Mouse (Mus musculus) splenic B cell, adult 2 months (primary cell): ENCODE measurements around the gene D630045J12Rik.

Experiments used
- DNase-seq: peaks from one replicate; pipeline ENCODE4 v3.0.0-alpha.2; 2011; ENCODE audit warnings: low read depth, low spot score
- H3K27me3 ChIP-seq: 2 replicates; pipeline ENCODE4 v1.6.1; 2012; ENCODE audit warnings: mild to moderate bottlenecking, low read length, moderate library complexity, mixed read lengths; ENCODE audit not compliant: control insufficient read depth, poor library complexity, insufficient read depth, severe bottlenecking
- H3K36me3 ChIP-seq: 2 replicates; pipeline ENCODE4 v1.6.1; 2012; ENCODE audit warnings: mild to moderate bottlenecking, low read length, moderate library complexity, mixed read lengths; ENCODE audit not compliant: control insufficient read depth, poor library complexity, insufficient read depth, severe bottlenecking

D630045J12Rik gene

GRCm38 (mm10) chr6:38224079-38224478 is 29.7 kb downstream of the D630045J12Rik start:
- no peaks in the 10 kb centered on the region for H3K27me3 ChIP-seq
- no peaks in the 10 kb centered on the region for H3K36me3 ChIP-seq
- no peak for DNase-seq

GRCm38 (mm10) chr6:38219261-38219660 is 34.5 kb downstream of the D630045J12Rik start:
- no peaks in the 10 kb centered on the region for H3K36me3 ChIP-seq
- DNase-seq: no peak
- no peaks in the 10 kb centered on the region for H3K27me3 ChIP-seq

- DNase-seq: no peak
- H3K27me3 ChIP-seq: no peaks in the 10 kb centered on the region
- H3K36me3 ChIP-seq: no peaks in the 10 kb centered on the region
Observed at GRCm38 (mm10) chr6:38215448-38216110, 38.2 kb downstream of the D630045J12Rik start.

GRCm38 (mm10) chr6:38207621-38208020 is 46.2 kb downstream of the D630045J12Rik start:
- DNase-seq: no peak
- Histone ChIP-seq H3K27me3 (no peaks in the 10 kb centered on the region), H3K36me3 (no peaks in the 10 kb centered on the region)

- Histone ChIP-seq H3K27me3 (no peaks in the 10 kb centered on the region), H3K36me3 (no peaks in the 10 kb centered on the region)
- no peak for DNase-seq
Observed at GRCm38 (mm10) chr6:38206941-38207531, 46.8 kb downstream of the D630045J12Rik start.

- no peaks in the 10 kb centered on the region for H3K27me3 ChIP-seq
- H3K36me3 ChIP-seq: no peaks in the 10 kb centered on the region
- no peak for DNase-seq
Observed at GRCm38 (mm10) chr6:38205375-38205774, 48.4 kb downstream of the D630045J12Rik start.

- DNase-seq: no peak
- no peaks in the 10 kb centered on the region for H3K36me3 ChIP-seq
Observed at GRCm38 (mm10) chr6:38203820-38204219, 50.0 kb downstream of the D630045J12Rik start.

GRCm38 (mm10) chr6:38202816-38203215 is 51.0 kb downstream of the D630045J12Rik start:
- DNase-seq: no peak
- no peaks in the 10 kb centered on the region for H3K27me3 ChIP-seq

More at GRCm38 (mm10) chr6:38203820-38204219, 50.0 kb downstream of the D630045J12Rik start:
- no peaks in the 10 kb centered on the region for H3K27me3 ChIP-seq

GRCm38 (mm10) chr6:38201495-38201894 is 52.3 kb downstream of the D630045J12Rik start:
- Histone ChIP-seq H3K36me3 (no peaks in the 10 kb centered on the region), H3K27me3 (no peaks in the 10 kb centered on the region)
- no peak for DNase-seq

More at GRCm38 (mm10) chr6:38202816-38203215, 51.0 kb downstream of the D630045J12Rik start:
- H3K36me3 ChIP-seq: no peaks in the 10 kb centered on the region

GRCm38 (mm10) chr6:38199599-38199998 is 54.2 kb downstream of the D630045J12Rik start:
- DNase-seq: no peak
- H3K36me3 ChIP-seq: no peaks in the 10 kb centered on the region
- H3K27me3 ChIP-seq: no peaks in the 10 kb centered on the region

- Histone ChIP-seq H3K27me3 (no peaks in the 10 kb centered on the region), H3K36me3 (no peaks in the 10 kb centered on the region)
- no peak for DNase-seq
Observed at GRCm38 (mm10) chr6:38198727-38199126, 55.1 kb downstream of the D630045J12Rik start.

- no peaks in the 10 kb centered on the region for H3K36me3 ChIP-seq
- DNase-seq: no peak
- no peaks in the 10 kb centered on the region for H3K27me3 ChIP-seq
Observed at GRCm38 (mm10) chr6:38196266-38197189, 57.3 kb downstream of the D630045J12Rik start.

- Histone ChIP-seq H3K27me3 (no peaks in the 10 kb centered on the region), H3K36me3 (no peaks in the 10 kb centered on the region)
- no peak for DNase-seq
Observed at GRCm38 (mm10) chr6:38195306-38195705, 58.5 kb downstream of the D630045J12Rik start.

GRCm38 (mm10) chr6:38194046-38194445 is 59.8 kb downstream of the D630045J12Rik start:
- no peak for DNase-seq

GRCm38 (mm10) chr6:38192952-38193351 is 60.9 kb downstream of the D630045J12Rik start:
- no peak for DNase-seq
- Histone ChIP-seq H3K27me3 (no peaks in the 10 kb centered on the region), H3K36me3 (no peaks in the 10 kb centered on the region)

More at GRCm38 (mm10) chr6:38194046-38194445, 59.8 kb downstream of the D630045J12Rik start:
- Histone ChIP-seq H3K27me3 (no peaks in the 10 kb centered on the region), H3K36me3 (no peaks in the 10 kb centered on the region)
